Mouse (Mus musculus) heart, embryonic 13.5 days (tissue): ENCODE data around the gene Traf3ip2. TPM values are rescaled to one million over a fixed set of nuclear protein-coding genes. Genes with fewer than 3 reads are reported as not detected.

Experiments
- ATAC-seq: fragments of 200-750 bp; cut with Nextera tagmentation; 2 replicates; pipeline ENCODE4 v1.8.0; 2017; ENCODE audit warnings: moderate TSS enrichment; ENCODE audit not compliant: insufficient number of reproducible peaks, low FRiP score, low TSS enrichment; ENCODE audit errors: extremely low read depth
- H3K27ac ChIP-seq: fragments of 300-500 bp; sonication (generic); replicated peaks from 2 replicates; pipeline ENCODE4 v1.5.1; 2015; ENCODE audit warnings: moderate library complexity, mild to moderate bottlenecking, inconsistent platforms
- H3K27me3 ChIP-seq: fragments of 300-500 bp; sonication (generic); replicated peaks from 2 replicates; pipeline ENCODE4 v1.6.1; 2015; ENCODE audit warnings: mild to moderate bottlenecking, inconsistent platforms
- H3K36me3 ChIP-seq: fragments of 300-500 bp; sonication (generic); 2 replicates; pipeline ENCODE4 v1.6.1; 2015; ENCODE audit warnings: mild to moderate bottlenecking, inconsistent platforms
- H3K4me1 ChIP-seq: fragments of 300-500 bp; sonication (generic); 2 replicates; pipeline ENCODE4 v1.6.1; 2015; ENCODE audit warnings: inconsistent platforms
- H3K4me2 ChIP-seq: fragments of 300-500 bp; sonication (generic); 2 replicates; pipeline ENCODE4 v1.6.1; 2015; ENCODE audit warnings: inconsistent platforms, mild to moderate bottlenecking, moderate library complexity
- H3K4me3 ChIP-seq: fragments of 300-500 bp; sonication (generic); 2 replicates; pipeline ENCODE4 v1.5.1; 2015; ENCODE audit warnings: moderate library complexity, mild to moderate bottlenecking, inconsistent platforms
- H3K9ac ChIP-seq: fragments of 300-500 bp; sonication (generic); 2 replicates; pipeline ENCODE4 v1.6.1; 2015; ENCODE audit warnings: inconsistent platforms, mild to moderate bottlenecking, moderate library complexity
- H3K9me3 ChIP-seq: fragments of 300-500 bp; sonication (generic); 2 replicates; pipeline ENCODE4 v1.6.1; 2016; ENCODE audit warnings: inconsistent platforms
- WGBS: fragments of 180-500 bp; shearing (Covaris S2); methylation state at CpG from one replicate; pipeline ENCODE4 v1.1.7; 2015; ENCODE audit warnings: mixed read lengths; 5-methylcytosine and 5-hydroxymethylcytosine counted together
- polyA plus RNA-seq: library from polyadenylated mRNA; unstranded; fragments of >200 nt; fragmentation: Nextera tagmentation; extraction: Ambion mirVana; gene quantifications from 2 replicates; pipeline ENCODE4 v1.2.1, GENCODE M21; 2015

Traf3ip2 gene
- polyA plus RNA-seq, 1 experiment from 2014 or later: 10.3 TPM

- H3K27ac ChIP-seq: no peak overlapping the region
- peaks cover 23% of the 10 kb centered on the region for H3K4me1 ChIP-seq
- no peaks in the 10 kb centered on the region for H3K27me3 ChIP-seq
- no peak overlapping the region for H3K4me2 ChIP-seq
- no peak overlapping the region for H3K9ac ChIP-seq
- WGBS: 86% methylated on average over 4 of the region's 4 CpGs
- no peaks in the 10 kb centered on the region for H3K9me3 ChIP-seq
- no peak overlapping the region for H3K4me3 ChIP-seq
- no peak for ATAC-seq
- H3K36me3 ChIP-seq: peaks cover 13% of the 10 kb centered on the region
Observed at GRCm38 (mm10) chr10:39678199-39678791, 65.6 kb downstream of the Traf3ip2 start.

DNA sequence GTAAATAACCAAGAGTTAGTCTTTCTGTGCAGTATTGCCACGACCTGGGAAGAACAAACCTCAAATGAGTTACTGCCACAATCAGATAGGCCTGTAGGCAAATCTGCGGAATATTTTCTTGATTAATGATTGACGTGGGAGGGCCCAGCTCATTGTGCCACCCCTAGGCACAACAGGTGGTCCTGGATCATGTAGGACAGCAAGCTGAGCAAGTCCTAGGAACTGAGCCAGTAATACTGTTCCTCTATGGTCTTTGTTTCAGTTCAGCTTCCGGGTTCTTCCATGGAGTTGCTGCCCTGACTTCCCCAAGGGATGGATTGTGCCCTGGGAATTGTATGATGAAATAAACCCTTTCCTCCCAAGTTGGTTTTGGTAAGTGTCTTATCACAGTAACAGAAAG is 68.3 kb downstream of the Traf3ip2 start:
- Histone ChIP-seq H3K9ac (no peak overlapping the region), H3K4me1 (peaks cover 12% of the 10 kb centered on the region), H3K36me3 (peaks cover 13% of the 10 kb centered on the region), H3K27me3 (no peaks in the 10 kb centered on the region), H3K4me3 (no peak overlapping the region), H3K4me2 (no peak overlapping the region), H3K9me3 (no peaks in the 10 kb centered on the region), H3K27ac (no peak overlapping the region)
- no peak for ATAC-seq
- 74% methylated on average over 4 of the region's 4 CpGs for WGBS

DNA sequence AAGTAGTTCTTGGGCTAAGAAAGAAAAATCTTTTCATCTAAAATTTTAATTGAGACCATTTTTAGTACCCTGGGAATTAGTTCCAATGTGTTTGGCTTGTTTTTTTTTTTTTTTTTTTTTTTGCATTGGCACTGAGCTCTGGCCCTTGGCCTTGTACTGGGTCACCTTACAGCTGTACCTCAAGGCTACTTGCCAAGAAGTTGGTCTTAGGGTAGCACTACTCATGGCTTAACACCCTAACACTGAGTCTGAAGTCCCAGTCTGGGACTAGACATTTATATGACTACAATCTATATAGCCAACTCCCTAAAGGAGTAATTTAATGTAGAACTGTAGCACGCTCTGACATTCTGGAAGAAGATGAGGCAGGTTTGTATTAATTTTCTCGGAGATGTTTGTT is 69.8 kb downstream of the Traf3ip2 start:
- no peak for ATAC-seq
- no peak overlapping the region for H3K4me2 ChIP-seq
- WGBS: 77% methylated on average over 2 of the region's 2 CpGs
- no peak overlapping the region for H3K27ac ChIP-seq
- no peak overlapping the region for H3K4me3 ChIP-seq
- H3K36me3 ChIP-seq: peaks cover 13% of the 10 kb centered on the region
- peaks cover 6% of the 10 kb centered on the region for H3K4me1 ChIP-seq
- no peaks in the 10 kb centered on the region for H3K9me3 ChIP-seq
- H3K9ac ChIP-seq: no peak overlapping the region
- H3K27me3 ChIP-seq: no peaks in the 10 kb centered on the region

DNA sequence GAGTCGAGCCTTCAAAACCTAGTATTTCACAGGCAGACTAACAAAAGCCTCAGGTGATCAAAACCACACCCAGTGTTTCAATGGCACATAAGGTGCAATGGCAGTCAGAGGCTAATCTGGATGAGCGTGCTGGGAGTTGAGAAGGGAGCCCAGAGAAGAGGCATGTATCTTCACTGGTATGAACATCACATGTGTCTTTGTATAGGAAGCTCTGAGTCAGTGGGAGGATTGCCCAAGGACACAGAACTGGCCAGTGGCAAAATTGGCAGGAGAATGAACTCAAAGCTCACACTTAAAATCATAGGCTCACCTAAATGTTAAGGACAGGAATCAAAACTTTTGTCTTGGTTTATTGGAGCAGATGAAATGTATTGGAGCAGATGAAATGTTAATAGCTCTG is 70.7 kb downstream of the Traf3ip2 start:
- no peak overlapping the region for H3K9ac ChIP-seq
- H3K4me1 ChIP-seq: peaks cover 15% of the 10 kb centered on the region
- no peak overlapping the region for H3K4me2 ChIP-seq
- no peak overlapping the region for H3K4me3 ChIP-seq
- no peak for ATAC-seq
- H3K27ac ChIP-seq: no peak overlapping the region
- WGBS: 85% methylated on average over 2 of the region's 2 CpGs
- H3K27me3 ChIP-seq: no peaks in the 10 kb centered on the region
- H3K9me3 ChIP-seq: no peaks in the 10 kb centered on the region
- H3K36me3 ChIP-seq: peaks cover 13% of the 10 kb centered on the region

GRCm38 (mm10) chr10:39686811-39687210 is 74.1 kb downstream of the Traf3ip2 start:
- 91% methylated on average over 4 of the region's 4 CpGs for WGBS
- H3K9me3 ChIP-seq: no peaks in the 10 kb centered on the region

DNA sequence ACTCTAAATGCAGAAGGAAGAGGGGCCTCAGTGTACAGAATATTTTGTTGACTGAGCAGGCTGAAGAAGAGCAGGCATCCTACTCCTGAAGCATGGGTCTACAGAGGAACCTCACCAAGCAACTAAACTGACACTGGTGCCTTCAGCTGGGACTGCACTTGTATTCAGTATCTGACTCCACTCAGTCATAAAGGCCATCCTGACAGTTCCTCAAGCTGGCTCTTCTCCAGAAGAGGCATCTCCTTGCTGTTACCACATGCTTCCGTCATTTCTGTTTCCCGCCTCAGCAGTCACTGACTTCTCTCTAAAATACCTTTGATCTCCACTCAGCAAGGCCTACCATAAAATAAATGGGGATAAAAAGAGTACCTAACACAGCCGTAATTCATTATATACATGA is 75.1 kb downstream of the Traf3ip2 start:
- Histone ChIP-seq H3K27ac (no peak overlapping the region), H3K9ac (no peak overlapping the region), H3K27me3 (no peaks in the 10 kb centered on the region), H3K4me2 (no peak overlapping the region), H3K4me1 (peaks cover 28% of the 10 kb centered on the region), H3K36me3 (no peaks in the 10 kb centered on the region), H3K9me3 (no peaks in the 10 kb centered on the region), H3K4me3 (no peak overlapping the region)
- no peak for ATAC-seq
- WGBS: 52% methylated on average over 3 of the region's 3 CpGs

More at GRCm38 (mm10) chr10:39686811-39687210, 74.1 kb downstream of the Traf3ip2 start:
- Histone ChIP-seq H3K4me3 (no peak overlapping the region), H3K27me3 (no peaks in the 10 kb centered on the region), H3K4me2 (no peak overlapping the region), H3K9ac (no peak overlapping the region), H3K36me3 (no peaks in the 10 kb centered on the region), H3K4me1 (peaks cover 23% of the 10 kb centered on the region), H3K27ac (no peak overlapping the region)
- ATAC-seq: no peak

- H3K4me3 ChIP-seq: no peak overlapping the region
- no peaks in the 10 kb centered on the region for H3K27me3 ChIP-seq
- H3K4me2 ChIP-seq: peak overlapping the region; percentile 45
- H3K4me1 ChIP-seq: peaks cover 23% of the 10 kb centered on the region
- peak overlapping the region; percentile 42; the same call in 1 of the 2 replicates for H3K27ac ChIP-seq
- no peak for ATAC-seq
- no peaks in the 10 kb centered on the region for H3K9me3 ChIP-seq
- 40% methylated on average over 11 of the region's 11 CpGs for WGBS
- no peak overlapping the region for H3K9ac ChIP-seq
- no peaks in the 10 kb centered on the region for H3K36me3 ChIP-seq
Observed at GRCm38 (mm10) chr10:39691351-39692064, 78.8 kb downstream of the Traf3ip2 start.

- no peak overlapping the region for H3K27ac ChIP-seq
- H3K9me3 ChIP-seq: no peaks in the 10 kb centered on the region
- no peak overlapping the region for H3K9ac ChIP-seq
- no peaks in the 10 kb centered on the region for H3K27me3 ChIP-seq
- no peaks in the 10 kb centered on the region for H3K36me3 ChIP-seq
- ATAC-seq: no peak
- WGBS: 60% methylated on average over 2 of the region's 2 CpGs
- peaks cover 23% of the 10 kb centered on the region for H3K4me1 ChIP-seq
- no peak overlapping the region for H3K4me2 ChIP-seq
- no peak overlapping the region for H3K4me3 ChIP-seq
Observed at GRCm38 (mm10) chr10:39692152-39692551, 79.4 kb downstream of the Traf3ip2 start.

Other genes with a start within 250 kb of the Traf3ip2 start
- 11.2 and 13.3 TPM in 2 replicates for gene Fyn, start 244.1 kb upstream of the Traf3ip2 start, polyA plus RNA-seq
- gene Rev3l, start 119.2 kb downstream of the Traf3ip2 start, polyA plus RNA-seq: 8.1 and 8.6 TPM in 2 replicates